Mouse (Mus musculus): ENCODE results near the gene Ppm1h. TPM values are rescaled to one million over a fixed set of nuclear protein-coding genes. Genes with fewer than 3 reads are reported as not detected.

Ppm1h gene
- polyA plus RNA-seq, 1 experiment from 2014 or later, result 20.2 TPM

DNA sequence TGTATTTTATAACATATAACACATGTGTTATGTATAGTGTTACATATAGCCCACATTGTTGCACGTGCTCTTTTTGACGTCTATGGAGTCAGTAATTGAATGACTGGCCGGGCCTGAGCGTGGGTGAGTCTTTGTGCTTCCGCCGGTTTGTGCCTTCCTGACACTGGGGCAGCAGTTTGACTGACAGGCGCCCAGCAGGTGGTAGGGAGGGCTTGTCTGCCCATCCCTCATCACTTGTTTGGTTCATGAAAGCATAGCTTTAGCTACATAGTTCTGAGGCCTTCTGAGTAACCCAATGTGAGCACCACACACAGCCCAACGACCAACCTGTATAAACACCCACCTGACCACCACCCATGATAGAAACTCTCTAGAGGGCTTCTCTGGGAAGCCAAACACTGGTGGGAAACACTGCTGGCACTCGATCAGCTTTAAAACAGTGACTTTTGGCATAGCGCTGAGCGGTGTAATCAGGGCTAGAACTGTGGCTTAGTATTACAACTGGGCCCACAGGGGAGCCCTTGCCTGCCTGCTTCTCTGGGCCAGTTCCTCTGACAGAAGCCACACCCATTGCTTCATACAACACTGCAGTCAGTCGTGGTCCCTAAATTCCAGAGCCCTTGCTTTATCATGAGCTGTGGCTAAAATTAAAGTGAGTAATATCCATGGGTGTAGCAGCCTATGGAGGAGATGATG is 149.3 kb downstream of the Ppm1h start:
- H3K36me3 ChIP-seq, result 0 out of 2 replicates have a peak, but pooled peaks cover 3% of the 10 kb centered on the region
- H3K4me2 ChIP-seq, result no peak overlapping the region
- H3K27me3 ChIP-seq, result no peaks in the 10 kb centered on the region
- no peak overlapping the region for H3K27ac ChIP-seq
- peaks cover 15% of the 10 kb centered on the region; the same call in 1 of the 2 replicates for H3K4me1 ChIP-seq
- 0 out of 2 replicates have a peak, but pooled peaks cover 4% of the 10 kb centered on the region for H3K9me3 ChIP-seq (replicated peaks)
- H3K9ac ChIP-seq, result no peak overlapping the region
- WGBS, result 75% methylated on average over 12 of the region's 12 CpGs
- no peak for ATAC-seq (replicated peaks; ENCODE audit: low FRiP score)
- no peak overlapping the region for H3K4me3 ChIP-seq (replicated peaks)

DNA sequence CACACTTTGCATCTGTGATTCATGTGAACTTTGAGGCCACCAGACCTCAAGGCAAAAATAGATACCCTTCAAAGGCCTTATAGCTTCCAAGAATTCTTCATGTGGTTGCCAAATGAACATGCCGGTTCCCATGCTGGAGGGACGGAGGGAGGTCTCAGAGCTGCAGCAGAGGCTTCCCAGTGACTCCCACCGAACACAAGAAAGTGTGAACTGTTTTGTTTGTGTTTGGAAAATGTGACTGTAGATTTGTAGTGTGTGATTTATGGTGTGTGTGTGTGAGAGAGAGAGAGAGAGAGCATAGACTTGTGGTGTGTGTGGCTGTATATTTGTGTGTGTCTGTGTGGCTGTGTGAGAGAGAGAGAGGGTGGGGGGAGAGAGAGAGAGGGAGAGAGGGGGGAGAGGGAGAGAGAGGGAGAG is 151.2 kb downstream of the Ppm1h start:
- H3K36me3 ChIP-seq, result 0 out of 2 replicates have a peak, but pooled peaks cover 3% of the 10 kb centered on the region
- WGBS, result 55% methylated on average over 3 of the region's 3 CpGs
- H3K9ac ChIP-seq, result no peak overlapping the region
- 0 out of 2 replicates have a peak overlapping the region, but pooled peaks have one; percentile 13 for H3K27ac ChIP-seq
- H3K4me1 ChIP-seq, result peaks cover 15% of the 10 kb centered on the region; the same call in 1 of the 2 replicates
- no peaks in the 10 kb centered on the region for H3K27me3 ChIP-seq
- H3K9me3 ChIP-seq (replicated peaks), result 0 out of 2 replicates have a peak, but pooled peaks cover 4% of the 10 kb centered on the region
- H3K4me2 ChIP-seq, result no peak overlapping the region
- no peak; the same call in 1 of the 2 replicates for ATAC-seq (replicated peaks; ENCODE audit: low FRiP score)
- H3K4me3 ChIP-seq (replicated peaks), result no peak overlapping the region

DNA sequence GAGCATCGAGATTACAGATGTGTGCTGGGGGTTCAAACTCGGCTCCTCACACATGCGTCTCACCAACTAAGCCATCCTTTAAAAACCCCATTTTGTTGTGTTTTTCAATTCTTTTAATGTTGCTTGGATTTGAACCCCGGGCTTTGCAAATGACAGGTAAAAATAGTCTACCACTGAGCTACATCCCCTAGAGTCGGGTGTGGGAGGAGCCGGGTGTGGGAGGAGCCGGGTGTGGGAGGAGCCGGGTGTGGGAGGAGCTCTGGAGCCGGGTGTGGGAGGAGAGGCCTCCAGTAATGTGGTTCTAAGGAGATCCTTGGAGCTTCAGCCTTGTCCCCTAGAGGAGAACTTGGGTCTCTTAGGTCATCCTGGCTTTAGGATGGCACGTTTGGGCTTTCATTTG is 152.1 kb downstream of the Ppm1h start:
- no peak for ATAC-seq (replicated peaks; ENCODE audit: low FRiP score)
- H3K36me3 ChIP-seq, result 0 out of 2 replicates have a peak, but pooled peaks cover 3% of the 10 kb centered on the region
- no peaks in the 10 kb centered on the region for H3K27me3 ChIP-seq
- H3K4me2 ChIP-seq, result no peak overlapping the region
- H3K27ac ChIP-seq, result no peak overlapping the region
- H3K9ac ChIP-seq, result no peak overlapping the region
- H3K4me1 ChIP-seq, result peaks cover 15% of the 10 kb centered on the region; the same call in 1 of the 2 replicates
- H3K4me3 ChIP-seq (replicated peaks), result no peak overlapping the region
- H3K9me3 ChIP-seq (replicated peaks), result 0 out of 2 replicates have a peak, but pooled peaks cover 4% of the 10 kb centered on the region
- WGBS, result 86% methylated on average over 10 of the region's 10 CpGs

DNA sequence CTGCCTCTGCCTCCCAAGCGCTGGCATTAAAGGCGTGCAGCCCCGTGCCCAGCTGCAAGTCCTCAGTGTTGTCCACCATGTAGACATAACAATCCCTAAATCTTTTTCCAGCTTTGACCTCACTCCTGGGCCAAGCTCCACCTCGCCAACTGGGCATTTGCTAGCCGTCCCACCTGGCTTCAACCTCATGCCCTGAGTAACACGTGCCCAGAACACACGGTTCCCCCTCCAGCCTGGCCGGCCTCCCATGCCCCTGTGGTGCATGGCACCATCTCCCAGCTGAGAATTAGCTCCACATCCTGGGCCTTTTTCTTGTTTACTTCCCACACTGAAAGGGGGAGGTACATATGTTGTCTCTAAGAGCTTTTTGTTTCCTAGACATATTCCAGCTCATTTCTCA is 163.5 kb downstream of the Ppm1h start:
- peaks cover 13% of the 10 kb centered on the region for H3K9me3 ChIP-seq (replicated peaks)
- no peak overlapping the region for H3K9ac ChIP-seq
- no peak overlapping the region for H3K4me3 ChIP-seq (replicated peaks)
- 92% methylated on average over 8 of the region's 8 CpGs for WGBS
- no peak overlapping the region for H3K4me2 ChIP-seq
- peaks cover 18% of the 10 kb centered on the region for H3K36me3 ChIP-seq
- no peak for ATAC-seq (replicated peaks; ENCODE audit: low FRiP score)
- H3K27me3 ChIP-seq, result no peaks in the 10 kb centered on the region
- H3K4me1 ChIP-seq, result no peaks in the 10 kb centered on the region
- H3K27ac ChIP-seq, result no peak overlapping the region

DNA sequence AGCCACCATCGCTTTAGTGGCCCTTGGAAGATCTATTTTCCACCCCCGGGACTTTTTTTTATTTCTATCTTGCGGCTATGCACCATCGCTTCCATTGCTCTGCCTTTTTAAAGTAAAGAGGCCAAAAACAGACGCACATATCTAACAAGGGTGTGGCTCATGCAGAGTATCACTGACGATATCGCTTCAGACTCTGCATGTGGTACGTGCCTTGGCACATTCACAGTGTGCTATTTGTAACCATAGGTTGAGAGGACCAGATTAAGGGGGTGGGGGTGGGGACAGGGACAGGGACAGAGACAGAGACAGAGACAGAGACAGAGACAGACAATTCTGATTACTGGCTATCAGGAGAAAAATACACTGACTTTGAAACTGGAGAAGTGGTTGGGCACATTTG is 164.4 kb downstream of the Ppm1h start:
- ATAC-seq (replicated peaks; ENCODE audit: low FRiP score), result no peak
- no peak overlapping the region for H3K4me2 ChIP-seq
- peaks cover 13% of the 10 kb centered on the region for H3K9me3 ChIP-seq (replicated peaks)
- H3K4me1 ChIP-seq, result peaks cover 6% of the 10 kb centered on the region; the same call in 1 of the 2 replicates
- no peak overlapping the region for H3K9ac ChIP-seq
- H3K27ac ChIP-seq, result no peak overlapping the region
- peaks cover 18% of the 10 kb centered on the region for H3K36me3 ChIP-seq
- H3K4me3 ChIP-seq (replicated peaks), result no peak overlapping the region
- no peaks in the 10 kb centered on the region for H3K27me3 ChIP-seq
- 91% methylated on average over 8 of the region's 8 CpGs for WGBS

DNA sequence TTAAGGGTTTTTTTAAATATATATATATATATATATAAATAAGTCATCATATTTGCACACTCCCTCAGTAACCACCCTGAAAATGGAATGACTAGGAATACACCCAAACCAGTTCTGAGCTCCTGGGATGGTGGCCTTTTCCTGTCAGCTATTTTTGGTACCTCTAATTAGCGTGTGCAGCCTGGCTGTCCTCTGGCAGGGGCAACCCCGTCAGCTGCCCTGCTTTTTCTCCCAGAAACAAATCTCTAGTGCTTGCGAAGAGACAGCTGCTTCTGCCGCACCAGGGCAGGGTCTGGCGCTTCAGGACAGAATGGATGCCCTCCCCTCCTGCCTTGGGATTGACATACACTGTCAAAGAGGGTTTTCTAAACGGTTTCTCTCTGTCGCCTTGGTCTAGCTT is 166.9 kb downstream of the Ppm1h start:
- H3K27me3 ChIP-seq, result no peaks in the 10 kb centered on the region
- ATAC-seq (replicated peaks; ENCODE audit: low FRiP score), result no peak
- no peak overlapping the region for H3K4me3 ChIP-seq (replicated peaks)
- peaks cover 11% of the 10 kb centered on the region for H3K9me3 ChIP-seq (replicated peaks)
- no peak overlapping the region for H3K9ac ChIP-seq
- H3K4me1 ChIP-seq, result peaks cover 7% of the 10 kb centered on the region; the same call in 1 of the 2 replicates
- no peak overlapping the region for H3K4me2 ChIP-seq
- peaks cover 15% of the 10 kb centered on the region for H3K36me3 ChIP-seq
- H3K27ac ChIP-seq, result no peak overlapping the region
- 65% methylated on average over 7 of the region's 7 CpGs for WGBS

DNA sequence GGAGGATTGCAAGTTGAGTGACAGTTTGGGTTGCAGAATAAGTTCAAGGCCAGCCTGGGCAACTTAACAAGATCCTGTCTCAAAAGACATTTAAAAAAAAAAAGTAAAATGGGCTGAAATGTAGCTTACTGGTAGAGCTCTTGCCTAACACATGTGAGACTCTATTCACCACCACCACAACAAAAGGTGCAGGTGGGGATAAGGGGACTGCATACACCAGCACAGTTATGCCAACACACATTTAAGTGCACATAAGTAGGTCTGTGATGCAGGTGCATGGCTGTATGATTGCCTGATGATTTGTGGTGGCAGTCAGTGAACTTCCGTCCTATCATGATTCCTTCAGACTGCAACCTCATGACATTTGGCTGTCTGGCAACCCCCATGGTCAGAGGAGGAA is 167.9 kb downstream of the Ppm1h start:
- Histone ChIP-seq H3K27ac (no peak overlapping the region), H3K4me1 (peaks cover 13% of the 10 kb centered on the region), H3K4me2 (no peak overlapping the region), H3K27me3 (no peaks in the 10 kb centered on the region), H3K36me3 (peaks cover 6% of the 10 kb centered on the region; the same call in 1 of the 2 replicates), H3K9ac (no peak overlapping the region), H3K9me3 (replicated peaks) (peaks cover 7% of the 10 kb centered on the region; the same call in 1 of the 2 replicates), H3K4me3 (replicated peaks) (no peak overlapping the region)
- 91% methylated on average over 1 of the region's 1 CpGs for WGBS
- no peak for ATAC-seq (replicated peaks; ENCODE audit: low FRiP score)

DNA sequence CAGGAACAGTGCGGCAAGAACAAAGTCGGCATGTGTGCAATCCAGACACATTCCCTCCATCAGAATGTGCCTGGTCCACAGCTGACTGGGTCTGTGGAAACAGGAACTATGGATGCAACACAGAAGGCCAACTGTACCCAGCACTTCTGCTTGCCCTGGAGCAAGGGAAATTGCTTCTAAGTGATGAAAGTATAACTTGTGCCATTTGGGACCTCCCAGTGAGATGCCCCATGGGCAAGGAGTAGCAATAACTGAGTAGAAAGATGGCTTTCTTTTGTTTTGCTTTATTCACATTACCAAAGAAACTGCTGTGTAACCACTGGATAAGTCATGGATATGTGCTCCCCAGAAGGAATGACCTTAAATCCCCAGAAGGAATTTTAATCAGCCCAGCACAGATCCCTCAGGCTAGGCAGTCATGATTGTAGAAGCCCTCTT is 169.5 kb downstream of the Ppm1h start:
- H3K4me2 ChIP-seq, result no peak overlapping the region
- 61% methylated on average over 2 of the region's 2 CpGs for WGBS

DNA sequence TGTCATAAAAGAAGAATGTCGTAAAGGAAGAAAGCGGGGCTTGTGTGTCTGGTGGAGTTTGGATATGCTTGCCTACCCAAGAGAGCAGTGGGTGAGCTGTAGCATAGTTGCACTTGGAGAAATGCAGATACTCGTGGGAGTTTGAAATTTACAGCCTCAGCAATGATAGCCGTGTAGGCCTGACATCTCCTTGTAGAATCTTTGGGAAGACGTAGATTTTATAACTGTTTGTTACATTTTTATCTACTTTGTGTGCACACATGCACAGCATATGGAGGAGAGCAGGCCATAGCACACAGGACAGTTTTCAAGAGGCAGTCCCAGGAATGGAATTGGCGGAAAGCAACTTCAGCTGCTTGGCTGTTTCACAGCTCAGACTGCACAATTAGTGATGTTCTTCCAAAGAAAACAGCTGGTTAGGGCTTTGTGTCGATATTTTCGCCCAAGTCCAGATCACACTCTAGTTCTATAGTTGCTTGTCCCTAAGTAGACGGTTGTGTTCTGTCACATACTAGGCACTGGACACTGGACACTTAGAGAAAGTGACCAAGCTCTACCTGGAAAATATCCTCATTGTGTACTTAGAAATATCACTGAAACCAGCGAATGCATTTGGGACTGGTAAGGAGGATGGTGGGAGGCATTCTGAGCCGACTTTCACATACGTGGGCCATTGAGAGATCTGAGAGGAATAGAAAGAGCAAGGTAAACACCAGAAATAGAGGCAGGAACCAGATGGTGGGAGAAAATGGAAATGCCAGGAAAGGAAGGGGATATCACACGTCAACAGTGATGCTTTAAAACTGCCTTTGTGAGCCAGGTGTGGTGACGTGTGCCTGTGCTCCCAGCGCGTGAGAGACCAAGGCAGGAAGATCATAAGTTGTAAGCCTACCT is 173.0 kb downstream of the Ppm1h start:
- no peak overlapping the region for H3K4me3 ChIP-seq (replicated peaks)

More for the DNA sequence above, 169.5 kb downstream of the Ppm1h start:
- Histone ChIP-seq H3K27ac (peak overlapping the region; percentile 49), H3K9ac (no peak overlapping the region), H3K27me3 (no peaks in the 10 kb centered on the region), H3K4me3 (replicated peaks) (no peak overlapping the region), H3K9me3 (replicated peaks) (no peaks in the 10 kb centered on the region), H3K36me3 (no peaks in the 10 kb centered on the region), H3K4me1 (peaks cover 15% of the 10 kb centered on the region)
- no peak for ATAC-seq (replicated peaks; ENCODE audit: low FRiP score)

DNA sequence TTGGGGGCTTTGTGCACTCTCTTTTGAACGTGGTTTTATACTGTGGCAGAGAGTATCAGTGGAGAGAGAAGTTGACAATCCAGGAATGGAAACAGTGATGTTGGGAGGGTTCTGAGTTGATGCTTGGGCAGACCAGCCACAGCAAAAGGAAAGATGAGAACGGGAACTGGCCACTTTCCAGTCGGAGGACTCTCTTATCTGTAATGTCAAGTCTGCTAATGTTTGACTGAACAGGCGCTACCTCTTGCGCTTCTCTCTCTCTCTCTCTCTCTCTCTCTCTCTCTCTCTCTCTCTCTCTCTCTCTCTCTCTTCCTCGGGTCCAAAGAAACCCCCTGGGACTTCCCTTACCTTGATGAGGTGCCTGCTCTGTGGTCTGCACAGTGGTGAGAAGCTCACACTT is 176.0 kb downstream of the Ppm1h start:
- Histone ChIP-seq H3K4me1 (peaks cover 50% of the 10 kb centered on the region), H3K36me3 (no peaks in the 10 kb centered on the region), H3K9me3 (replicated peaks) (no peaks in the 10 kb centered on the region), H3K27ac (peak overlapping the region; percentile 79), H3K4me2 (no peak overlapping the region), H3K9ac (no peak overlapping the region), H3K4me3 (replicated peaks) (no peak overlapping the region), H3K27me3 (no peaks in the 10 kb centered on the region)
- ATAC-seq (replicated peaks; ENCODE audit: low FRiP score), result no peak
- 70% methylated on average over 6 of the region's 6 CpGs for WGBS

More for the DNA sequence above, 173.0 kb downstream of the Ppm1h start:
- H3K4me2 ChIP-seq, result no peak overlapping the region
- peaks cover 42% of the 10 kb centered on the region for H3K4me1 ChIP-seq
- H3K27me3 ChIP-seq, result no peaks in the 10 kb centered on the region
- no peak for ATAC-seq (replicated peaks; ENCODE audit: low FRiP score)
- no peaks in the 10 kb centered on the region for H3K36me3 ChIP-seq
- H3K9me3 ChIP-seq (replicated peaks), result no peaks in the 10 kb centered on the region
- H3K9ac ChIP-seq, result no peak overlapping the region
- WGBS, result 74% methylated on average over 16 of the region's 16 CpGs
- no peak overlapping the region for H3K27ac ChIP-seq

DNA sequence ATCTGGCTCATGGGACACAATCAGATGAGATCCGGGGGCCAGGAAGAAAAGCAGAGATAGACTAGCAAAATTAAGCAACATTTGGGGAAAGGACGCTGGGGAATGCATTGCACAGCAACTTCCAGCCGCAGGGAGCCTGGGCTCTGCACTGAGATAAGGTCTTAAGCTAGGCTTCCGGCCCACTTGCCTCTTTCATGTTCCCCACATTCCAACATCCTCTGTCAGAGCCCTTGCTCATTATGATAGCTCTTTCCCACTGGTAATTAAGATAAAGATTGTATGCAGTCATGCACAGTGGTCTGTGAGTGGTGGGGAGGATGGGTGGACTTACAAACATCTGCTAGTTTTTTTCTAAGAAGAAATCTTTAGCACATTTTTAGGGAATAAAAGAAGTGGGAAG is 176.6 kb downstream of the Ppm1h start:
- Histone ChIP-seq H3K4me1 (peaks cover 56% of the 10 kb centered on the region), H3K36me3 (no peaks in the 10 kb centered on the region), H3K4me3 (replicated peaks) (no peak overlapping the region), H3K4me2 (no peak overlapping the region), H3K9me3 (replicated peaks) (no peaks in the 10 kb centered on the region), H3K27ac (peak overlapping the region; percentile 79), H3K27me3 (no peaks in the 10 kb centered on the region), H3K9ac (no peak overlapping the region)
- WGBS, result 54% methylated on average over 4 of the region's 4 CpGs
- ATAC-seq (replicated peaks; ENCODE audit: low FRiP score), result no peak

Data from kidney, embryonic 15.5 days (tissue).